Mouse (Mus musculus) liver, adult (tissue): ENCODE measurements around the gene Dkk2.

Experiments used
- GATA4 ChIP-seq: IDR thresholded peaks from 2 replicates; pipeline ENCODE4 v1.6.1; 2014; ENCODE audit warnings: mild to moderate bottlenecking, low read length; ENCODE audit not compliant: insufficient replicate concordance

The Dkk2 gene

GRCm38 (mm10) chr3:132085112-132085822, at the start of gene Dkk2:
TSS of gene Dkk2 (plus strand) at chr3:132085292.
- no peak for TF ChIP-seq GATA4

GRCm38 (mm10) chr3:132036704-132037103, 48.4 kb upstream of the Dkk2 start:
- no peak for TF ChIP-seq GATA4

- no peak for TF ChIP-seq GATA4
These were observed 47.4 kb upstream of the Dkk2 start for GRCm38 (mm10) chr3:132037670-132038069.

GRCm38 (mm10) chr3:132040066-132040465, 45.0 kb upstream of the Dkk2 start:
- no peak for TF ChIP-seq GATA4

GRCm38 (mm10) chr3:132050884-132051457, 34.1 kb upstream of the Dkk2 start:
- TF ChIP-seq GATA4 = no peak

DNA sequence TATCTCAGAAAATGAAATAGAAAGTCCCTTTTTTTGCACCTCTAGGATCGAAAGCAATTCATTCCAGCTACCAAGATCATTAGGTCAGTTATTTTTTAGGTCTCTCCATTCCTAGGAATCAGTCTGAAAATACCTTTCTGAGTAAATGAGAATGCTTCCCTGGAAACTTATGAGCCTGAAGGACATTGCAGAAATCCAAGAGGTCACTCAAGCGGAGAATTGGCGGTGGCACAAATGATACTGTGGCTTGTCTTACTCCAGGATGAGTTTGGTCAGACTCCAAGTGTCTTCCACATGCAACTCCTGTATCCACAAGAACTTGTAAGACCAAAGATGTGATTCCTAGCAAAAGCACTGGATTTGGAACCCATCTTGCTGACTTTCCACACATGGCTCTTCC, 21.7 kb upstream of the Dkk2 start:
- no peak for TF ChIP-seq GATA4

DNA sequence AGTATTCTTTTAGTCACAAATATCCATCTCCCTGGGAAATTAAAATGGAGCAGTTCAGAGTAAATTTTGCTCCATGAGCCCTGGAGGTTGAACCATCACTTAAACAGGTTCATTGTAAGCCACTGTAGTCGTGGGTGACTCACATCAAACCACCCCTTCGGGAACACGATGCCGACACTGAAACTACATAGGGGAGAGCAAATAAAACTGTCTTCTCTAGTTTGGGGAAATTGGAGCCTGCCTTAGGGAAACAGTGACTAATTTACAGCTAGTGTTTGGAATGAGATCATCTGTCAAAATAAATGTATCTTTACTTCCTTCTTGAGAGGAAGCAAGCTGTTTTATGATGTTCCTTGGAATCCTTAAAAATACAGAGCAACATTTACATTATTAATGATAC, 21.1 kb upstream of the Dkk2 start:
- TF ChIP-seq GATA4 = no peak

- TF ChIP-seq GATA4 = no peak
These were observed 20.2 kb upstream of the Dkk2 start for GRCm38 (mm10) chr3:132064920-132065319.

DNA sequence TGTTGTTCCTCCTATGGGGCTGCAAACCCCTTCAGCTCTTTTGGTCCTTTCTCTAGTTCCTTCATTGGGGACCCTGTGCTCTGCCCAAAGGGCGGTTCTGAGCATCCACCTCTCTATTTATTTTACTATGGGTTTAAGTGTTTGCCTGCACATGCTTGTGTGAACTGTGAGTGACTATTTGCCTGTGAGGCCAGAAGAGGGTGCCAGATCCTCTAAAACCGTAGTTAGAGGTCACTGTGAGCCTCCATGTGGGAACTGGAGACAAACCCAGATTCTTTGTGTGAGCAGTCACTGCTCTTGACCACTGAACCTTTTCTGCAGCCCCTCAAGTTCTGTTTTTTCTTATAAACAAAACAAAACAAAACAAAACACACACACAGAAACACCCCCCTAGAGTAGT, 14.1 kb upstream of the Dkk2 start:
- no peak for TF ChIP-seq GATA4

DNA sequence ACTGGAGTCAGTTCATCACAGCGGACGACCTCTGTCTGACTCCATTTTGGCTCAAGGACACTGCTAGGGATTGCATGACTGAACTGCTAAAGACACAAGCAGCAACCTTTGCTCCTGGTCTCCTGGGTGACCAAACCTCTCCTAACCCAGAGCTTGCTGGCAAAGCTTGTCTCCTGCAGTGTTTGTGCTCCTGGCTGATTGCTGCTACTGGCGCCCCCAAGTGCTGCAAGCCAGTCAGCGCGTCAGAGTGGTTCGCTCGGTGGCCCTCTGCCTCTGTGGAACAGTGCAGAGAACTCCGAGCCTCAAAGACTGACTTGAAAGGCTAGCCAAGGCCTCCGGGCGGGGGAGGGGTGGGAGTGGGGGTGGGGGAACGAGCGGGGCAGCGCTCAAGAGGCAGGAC, 1.1 kb upstream of the Dkk2 start:
- TF ChIP-seq GATA4 = no peak

- no peak for TF ChIP-seq GATA4
These were observed 412 bp upstream of the Dkk2 start for GRCm38 (mm10) chr3:132084680-132085079.

DNA sequence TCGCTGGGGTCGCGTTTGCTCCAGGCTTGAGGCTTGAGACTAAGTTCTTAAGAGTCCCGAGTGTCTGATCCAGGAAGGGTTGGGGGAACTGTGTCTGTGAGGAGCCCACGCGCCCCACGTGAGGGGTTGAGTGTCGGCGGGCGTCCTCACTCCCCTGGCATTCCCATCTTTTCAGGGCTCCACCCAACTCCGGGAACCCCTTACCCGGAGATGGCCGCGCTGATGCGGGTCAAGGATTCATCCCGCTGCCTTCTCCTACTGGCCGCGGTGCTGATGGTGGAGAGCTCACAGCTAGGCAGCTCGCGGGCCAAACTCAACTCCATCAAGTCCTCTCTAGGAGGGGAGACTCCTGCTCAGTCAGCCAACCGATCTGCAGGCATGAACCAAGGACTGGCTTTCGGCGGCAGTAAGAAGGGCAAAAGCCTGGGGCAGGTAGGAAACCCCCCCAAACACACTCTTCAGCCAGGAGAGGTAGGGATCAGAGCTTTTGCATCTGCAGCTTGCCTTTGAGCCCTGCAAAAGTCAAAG, 795 bp downstream of the Dkk2 start:
- no peak for TF ChIP-seq GATA4

DNA sequence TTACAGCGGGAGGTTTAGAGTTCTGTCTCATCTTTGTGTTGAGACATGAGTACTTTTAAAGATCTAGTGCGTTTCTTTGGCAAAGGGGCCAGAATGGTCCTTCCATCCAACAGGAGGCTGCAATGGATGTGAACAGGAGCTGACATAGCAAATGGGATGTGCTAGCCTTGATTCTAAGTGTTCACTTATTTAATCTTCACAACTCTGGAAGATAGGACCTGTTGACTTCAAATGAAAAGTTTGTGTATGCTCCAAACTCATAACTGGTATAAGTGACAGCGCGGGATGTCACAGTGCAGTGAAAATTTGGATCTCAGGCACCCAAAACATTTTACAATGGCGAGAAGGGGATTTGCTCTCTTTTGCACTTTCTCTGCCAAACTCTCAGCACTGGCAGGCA, 1.4 kb downstream of the Dkk2 start:
- TF ChIP-seq GATA4 = no peak

- TF ChIP-seq GATA4 = no peak
These were observed 2.0 kb downstream of the Dkk2 start for GRCm38 (mm10) chr3:132087011-132087486.

DNA sequence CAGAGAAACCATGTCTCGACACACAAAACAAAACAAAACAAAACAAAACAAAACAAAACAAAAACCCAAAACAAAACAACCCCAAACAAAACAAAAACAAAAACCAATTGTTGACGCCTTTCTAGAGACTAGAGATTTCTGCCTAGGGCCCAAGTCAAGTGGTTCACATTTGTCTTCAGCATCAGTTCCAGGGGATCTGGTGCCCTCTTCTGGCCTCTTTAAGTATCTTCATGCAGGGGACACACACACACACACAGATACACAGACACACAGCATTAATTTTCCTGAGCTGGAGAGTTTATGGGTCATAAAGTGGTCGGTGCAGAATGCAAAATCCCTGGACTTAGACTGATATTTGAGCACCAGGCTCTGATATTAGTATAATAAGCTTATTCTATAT, 7.9 kb downstream of the Dkk2 start:
- no peak for TF ChIP-seq GATA4

GRCm38 (mm10) chr3:132096296-132096695, 11.2 kb downstream of the Dkk2 start:
- no peak for TF ChIP-seq GATA4
